Mouse (Mus musculus) cerebellum, adult 2 months (tissue): ENCODE measurements around the gene Msi2.

Experiments used
- CTCF ChIP-seq: fragments of 200-500 bp; IDR thresholded peaks from 2 replicates; pipeline ENCODE4 v1.5.1; 2011; ENCODE audit warnings: low read depth, mild to moderate bottlenecking, control low read depth, low read length, moderate library complexity, borderline replicate concordance; ENCODE audit not compliant: insufficient read depth
- POLR2A ChIP-seq: fragments of 200-500 bp; IDR thresholded peaks from 2 replicates; pipeline ENCODE4 v1.6.1; 2011; ENCODE audit warnings: low read length, control low read depth, borderline replicate concordance; ENCODE audit not compliant: insufficient read depth

DNA sequence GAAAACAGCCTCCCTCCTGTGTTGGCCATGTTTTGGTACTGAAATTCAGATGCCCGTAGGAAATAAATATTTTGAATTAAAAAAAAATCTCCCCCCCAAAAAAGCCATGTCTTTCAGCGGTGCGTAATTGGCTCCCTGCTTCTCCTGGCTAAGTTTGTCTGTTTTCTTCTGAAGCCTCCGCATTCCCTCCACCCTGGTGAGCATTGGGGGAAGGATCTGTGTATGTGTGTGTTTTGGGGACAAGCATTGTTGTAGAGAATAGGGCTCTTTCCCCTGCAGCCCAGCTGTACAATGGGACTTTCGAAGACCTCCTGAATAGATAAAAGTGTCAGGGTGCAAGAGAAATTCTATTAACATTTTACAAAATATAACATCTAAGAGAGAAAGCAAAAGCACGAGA, 236.1 kb downstream of the Msi2 start:
- TF ChIP-seq POLR2A: no peak
- no peak for TF ChIP-seq CTCF
